Mouse (Mus musculus): ENCODE results near the gene Gmfg. TPM values are rescaled to one million over a fixed set of nuclear protein-coding genes. Genes with fewer than 3 reads are reported as not detected.

Gene Gmfg
- polyA plus RNA-seq, 1 experiment from 2014 or later = 6.5 TPM

DNA sequence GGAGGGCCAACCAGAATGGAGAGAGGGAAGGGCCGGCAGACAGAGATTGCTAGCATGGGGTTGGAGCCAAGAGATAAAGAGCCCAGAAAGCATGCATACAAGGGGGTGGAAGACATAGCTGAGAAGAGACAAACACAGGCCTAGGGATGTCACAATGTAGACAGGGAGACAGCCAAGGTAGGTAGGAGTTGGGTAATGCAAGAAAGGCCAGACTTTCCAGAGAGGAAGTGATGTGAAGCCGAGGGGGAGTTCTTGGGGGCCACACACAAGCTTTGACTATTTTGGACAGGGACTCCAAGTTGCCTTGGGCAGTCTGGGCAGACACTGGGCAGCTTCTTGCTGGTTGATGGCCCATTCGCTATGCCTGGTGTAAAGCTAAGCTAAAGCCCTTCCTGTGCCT, 35.3 kb upstream of the Gmfg start:
- Histone ChIP-seq H3K36me3 (ENCODE audit: control insufficient read depth, insufficient read depth, low read length) (peaks cover 41% of the 10 kb centered on the region), H3K9ac (ENCODE audit: low read length) (no peak overlapping the region), H3K27me3 (ENCODE audit: control insufficient read depth, insufficient read depth, low read length) (no peaks in the 10 kb centered on the region), H3K4me3 (ENCODE audit: low read depth, low read length) (no peak overlapping the region), H3K4me1 (ENCODE audit: control insufficient read depth, insufficient read depth, low read length) (no peaks in the 10 kb centered on the region), H3K9me3 (ENCODE audit: control insufficient read depth, low read length) (no peaks in the 10 kb centered on the region), H3K27ac (ENCODE audit: low read depth, low read length) (no peak overlapping the region), H3K4me2 (ENCODE audit: low read depth) (no peak overlapping the region)
- DNase-seq (ENCODE audit: low spot score) (no peak), ATAC-seq (ENCODE audit: insufficient read depth, low FRiP score, low TSS enrichment) (no peak)
- 79% methylated on average over 3 of the region's 3 CpGs for WGBS

DNA sequence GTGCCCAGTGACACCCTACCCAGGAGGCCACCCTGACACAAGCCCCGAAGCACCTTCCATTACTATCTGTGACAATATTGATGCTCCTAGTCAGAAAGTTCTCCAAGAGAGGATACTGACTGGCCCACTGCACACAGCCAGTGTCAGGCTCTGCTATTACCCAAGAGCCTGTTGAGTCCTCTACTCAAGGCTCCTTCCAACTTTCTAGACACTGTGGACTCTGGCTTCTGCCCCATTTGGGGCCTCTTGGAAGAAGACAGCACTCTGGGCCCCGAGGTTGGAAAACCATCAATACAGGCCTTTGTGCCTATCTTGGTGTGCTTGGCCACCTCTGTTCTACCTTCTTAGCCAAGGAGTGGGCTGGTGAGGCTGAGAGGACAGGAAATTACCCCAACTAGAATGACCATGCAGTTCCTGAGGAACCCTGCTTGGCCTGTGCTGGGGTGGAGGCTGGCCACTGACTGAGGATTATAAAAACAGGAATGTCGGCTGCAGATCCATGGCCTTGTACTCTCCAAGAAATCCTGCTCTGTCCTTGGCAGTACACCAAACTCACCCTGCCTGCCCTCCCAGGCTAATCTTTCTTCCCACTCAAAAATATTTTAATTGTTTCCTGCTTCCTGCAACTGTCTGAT, 26.3 kb upstream of the Gmfg start:
- no peaks in the 10 kb centered on the region for H3K9me3 ChIP-seq (ENCODE audit: control insufficient read depth, low read length)
- no peak overlapping the region for H3K27ac ChIP-seq (ENCODE audit: low read depth, low read length)
- H3K4me3 ChIP-seq (ENCODE audit: low read depth, low read length) = no peak overlapping the region
- WGBS = 99% methylated on average over 3 of the region's 3 CpGs
- no peaks in the 10 kb centered on the region for H3K4me1 ChIP-seq (ENCODE audit: control insufficient read depth, insufficient read depth, low read length)
- H3K4me2 ChIP-seq (ENCODE audit: low read depth) = no peak overlapping the region
- DNase-seq (ENCODE audit: low spot score) (no peak), ATAC-seq (ENCODE audit: insufficient read depth, low FRiP score, low TSS enrichment) (no peak)
- H3K36me3 ChIP-seq (ENCODE audit: control insufficient read depth, insufficient read depth, low read length) = peaks cover 16% of the 10 kb centered on the region
- no peak overlapping the region for H3K9ac ChIP-seq (ENCODE audit: low read length)
- no peaks in the 10 kb centered on the region for H3K27me3 ChIP-seq (ENCODE audit: control insufficient read depth, insufficient read depth, low read length)

DNA sequence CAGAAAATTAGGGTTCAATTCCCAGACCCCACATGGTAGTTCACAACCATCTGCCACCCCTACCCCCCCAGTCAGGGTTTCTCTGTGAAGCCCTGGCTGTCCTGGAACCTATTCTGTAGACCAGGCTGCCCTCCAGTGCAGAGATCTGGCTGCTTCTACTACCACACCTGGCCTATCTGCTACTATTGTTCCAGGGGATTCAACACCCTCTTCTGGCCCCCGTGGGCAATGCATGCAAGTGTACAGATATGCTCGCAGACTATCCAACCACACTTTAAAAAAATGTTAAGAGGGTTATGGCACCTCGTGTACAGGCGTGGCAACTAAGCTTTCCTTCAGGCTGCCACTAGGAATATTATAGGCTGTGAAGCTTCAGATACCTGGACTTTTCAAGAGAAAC, 24.4 kb upstream of the Gmfg start:
- H3K4me1 ChIP-seq (ENCODE audit: control insufficient read depth, insufficient read depth, low read length) = no peaks in the 10 kb centered on the region
- no peak overlapping the region for H3K4me2 ChIP-seq (ENCODE audit: low read depth)
- no peak overlapping the region for H3K4me3 ChIP-seq (ENCODE audit: low read depth, low read length)
- H3K9me3 ChIP-seq (ENCODE audit: control insufficient read depth, low read length) = no peaks in the 10 kb centered on the region
- no peak overlapping the region for H3K27ac ChIP-seq (ENCODE audit: low read depth, low read length)
- H3K9ac ChIP-seq (ENCODE audit: low read length) = no peak overlapping the region
- no peaks in the 10 kb centered on the region for H3K27me3 ChIP-seq (ENCODE audit: control insufficient read depth, insufficient read depth, low read length)
- no peak for ATAC-seq (ENCODE audit: insufficient read depth, low FRiP score, low TSS enrichment)
- peaks cover 21% of the 10 kb centered on the region for H3K36me3 ChIP-seq (ENCODE audit: control insufficient read depth, insufficient read depth, low read length)
- WGBS = 91% methylated on average over 4 of the region's 4 CpGs
- DNase-seq (ENCODE audit: low spot score) = no peak

DNA sequence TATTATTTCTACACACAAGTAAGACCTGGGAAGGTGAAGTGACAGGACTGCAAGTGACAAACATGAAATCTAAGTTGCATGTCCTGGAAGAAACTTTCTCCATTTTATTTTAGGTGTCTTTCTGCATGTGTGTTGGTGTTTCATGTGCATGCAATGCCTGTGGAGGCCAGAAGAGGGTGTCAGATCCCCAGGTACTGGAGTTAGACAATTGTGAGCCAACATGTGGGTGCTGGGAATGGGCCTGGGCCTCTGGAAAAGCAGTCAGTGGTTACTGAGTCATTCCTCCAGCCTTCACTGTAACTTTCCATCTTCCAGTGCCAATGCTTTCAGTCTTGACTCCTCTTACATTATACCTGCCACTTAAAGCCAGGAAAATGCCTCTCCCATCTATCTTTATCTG, 19.9 kb upstream of the Gmfg start:
- no peaks in the 10 kb centered on the region for H3K4me1 ChIP-seq (ENCODE audit: control insufficient read depth, insufficient read depth, low read length)
- H3K4me3 ChIP-seq (ENCODE audit: low read depth, low read length) = no peak overlapping the region
- H3K9me3 ChIP-seq (ENCODE audit: control insufficient read depth, low read length) = no peaks in the 10 kb centered on the region
- no peak for ATAC-seq (ENCODE audit: insufficient read depth, low FRiP score, low TSS enrichment)
- DNase-seq (ENCODE audit: low spot score) = no peak
- peaks cover 29% of the 10 kb centered on the region for H3K36me3 ChIP-seq (ENCODE audit: control insufficient read depth, insufficient read depth, low read length)
- no peak overlapping the region for H3K4me2 ChIP-seq (ENCODE audit: low read depth)
- no peaks in the 10 kb centered on the region for H3K27me3 ChIP-seq (ENCODE audit: control insufficient read depth, insufficient read depth, low read length)
- H3K27ac ChIP-seq (ENCODE audit: low read depth, low read length) = no peak overlapping the region
- no peak overlapping the region for H3K9ac ChIP-seq (ENCODE audit: low read length)

DNA sequence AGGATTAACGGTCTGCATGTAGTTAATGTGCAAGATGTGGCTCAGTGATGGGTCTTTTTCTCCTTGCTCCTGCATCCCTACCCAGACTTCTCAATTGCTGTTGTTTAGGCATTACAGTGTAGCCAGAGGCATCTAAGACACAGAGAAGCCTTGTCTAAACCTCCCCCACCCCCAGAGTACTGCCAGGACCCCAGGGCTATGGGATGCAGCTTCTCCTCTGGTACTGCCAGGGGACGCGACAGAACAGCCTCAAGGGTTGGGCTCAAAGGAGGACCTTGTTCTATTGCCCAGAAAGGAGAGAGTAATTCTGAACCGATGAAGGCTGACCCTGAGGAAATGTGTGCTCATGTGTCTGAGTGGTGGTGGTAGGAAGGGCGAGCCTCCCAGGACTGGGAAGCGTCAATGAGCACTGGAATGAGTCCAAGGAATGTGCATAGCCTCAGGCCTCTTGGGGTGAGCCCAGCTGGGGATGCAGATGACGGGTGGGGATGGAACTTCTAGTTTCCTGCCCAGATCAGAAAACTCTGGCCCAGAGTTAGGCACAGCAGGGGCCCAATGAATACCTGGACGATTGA, 19.1 kb upstream of the Gmfg start:
- 89% methylated on average over 8 of the region's 8 CpGs for whole genome bisulfite sequencing
- Histone ChIP-seq H3K4me3 (ENCODE audit: low read depth, low read length) (no peak overlapping the region), H3K9me3 (ENCODE audit: control insufficient read depth, low read length) (no peaks in the 10 kb centered on the region), H3K4me1 (ENCODE audit: control insufficient read depth, insufficient read depth, low read length) (no peaks in the 10 kb centered on the region), H3K4me2 (ENCODE audit: low read depth) (no peak overlapping the region), H3K36me3 (ENCODE audit: control insufficient read depth, insufficient read depth, low read length) (peaks cover 33% of the 10 kb centered on the region), H3K9ac (ENCODE audit: low read length) (no peak overlapping the region), H3K27me3 (ENCODE audit: control insufficient read depth, insufficient read depth, low read length) (no peaks in the 10 kb centered on the region), H3K27ac (ENCODE audit: low read depth, low read length) (no peak overlapping the region)
- DNase-seq (ENCODE audit: low spot score) = no peak
- ATAC-seq (ENCODE audit: insufficient read depth, low FRiP score, low TSS enrichment) = no peak

DNA sequence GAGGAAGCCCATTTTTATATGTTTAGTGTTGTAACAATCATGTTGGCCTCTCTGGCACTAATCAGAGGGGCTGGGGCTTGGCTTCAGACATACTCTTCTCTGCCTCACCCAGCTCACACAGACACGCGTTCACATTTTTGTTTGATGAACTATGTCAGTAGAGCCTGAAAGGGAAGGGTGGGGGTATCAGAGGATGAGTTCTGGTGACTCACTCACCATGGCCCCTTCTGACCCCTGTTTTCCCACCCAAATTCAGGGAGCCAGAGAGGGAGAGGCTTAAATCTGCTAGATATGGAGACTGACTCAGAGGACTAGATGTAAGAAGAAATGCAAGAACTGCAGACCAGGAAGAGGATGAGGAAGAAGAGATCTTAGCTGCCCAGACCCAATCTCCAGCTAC, 17.8 kb upstream of the Gmfg start:
- Histone ChIP-seq H3K27me3 (ENCODE audit: control insufficient read depth, insufficient read depth, low read length) (no peaks in the 10 kb centered on the region), H3K9ac (ENCODE audit: low read length) (no peak overlapping the region), H3K4me2 (ENCODE audit: low read depth) (no peak overlapping the region), H3K36me3 (ENCODE audit: control insufficient read depth, insufficient read depth, low read length) (peaks cover 32% of the 10 kb centered on the region), H3K27ac (ENCODE audit: low read depth, low read length) (no peak overlapping the region), H3K4me3 (ENCODE audit: low read depth, low read length) (no peak overlapping the region), H3K9me3 (ENCODE audit: control insufficient read depth, low read length) (no peaks in the 10 kb centered on the region), H3K4me1 (ENCODE audit: control insufficient read depth, insufficient read depth, low read length) (no peaks in the 10 kb centered on the region)
- DNase-seq (ENCODE audit: low spot score) = no peak
- no peak for ATAC-seq (ENCODE audit: insufficient read depth, low FRiP score, low TSS enrichment)
- WGBS = 94% methylated on average over 2 of the region's 2 CpGs

DNA sequence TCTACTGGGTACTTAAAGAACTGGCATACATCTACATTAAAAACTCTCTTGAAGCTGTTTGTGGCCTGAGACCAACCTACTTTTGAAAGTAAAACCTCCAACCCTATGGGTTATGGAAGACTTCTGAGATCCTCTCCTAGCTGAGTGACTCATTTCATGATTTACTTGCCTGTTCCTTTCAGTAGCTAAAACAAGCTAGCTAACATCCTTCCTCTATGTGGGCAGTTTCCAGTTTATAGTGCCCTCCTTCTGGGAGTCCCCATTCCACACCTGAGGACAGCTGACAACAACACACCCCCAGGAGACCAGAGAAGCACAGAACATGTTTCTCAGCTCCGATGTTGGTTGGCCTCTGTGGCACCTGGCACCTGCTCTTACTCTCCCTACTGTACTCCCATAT, 14.2 kb upstream of the Gmfg start:
- ATAC-seq (ENCODE audit: insufficient read depth, low FRiP score, low TSS enrichment) = no peak
- DNase-seq (ENCODE audit: low spot score) = no peak
- Histone ChIP-seq H3K4me2 (ENCODE audit: low read depth) (no peak overlapping the region), H3K27ac (ENCODE audit: low read depth, low read length) (no peak overlapping the region), H3K27me3 (ENCODE audit: control insufficient read depth, insufficient read depth, low read length) (no peaks in the 10 kb centered on the region), H3K4me3 (ENCODE audit: low read depth, low read length) (no peak overlapping the region), H3K9me3 (ENCODE audit: control insufficient read depth, low read length) (no peaks in the 10 kb centered on the region), H3K4me1 (ENCODE audit: control insufficient read depth, insufficient read depth, low read length) (no peaks in the 10 kb centered on the region), H3K36me3 (ENCODE audit: control insufficient read depth, insufficient read depth, low read length) (peaks cover 25% of the 10 kb centered on the region), H3K9ac (ENCODE audit: low read length) (no peak overlapping the region)
- WGBS = 95% methylated on average over 1 of the region's 1 CpGs

DNA sequence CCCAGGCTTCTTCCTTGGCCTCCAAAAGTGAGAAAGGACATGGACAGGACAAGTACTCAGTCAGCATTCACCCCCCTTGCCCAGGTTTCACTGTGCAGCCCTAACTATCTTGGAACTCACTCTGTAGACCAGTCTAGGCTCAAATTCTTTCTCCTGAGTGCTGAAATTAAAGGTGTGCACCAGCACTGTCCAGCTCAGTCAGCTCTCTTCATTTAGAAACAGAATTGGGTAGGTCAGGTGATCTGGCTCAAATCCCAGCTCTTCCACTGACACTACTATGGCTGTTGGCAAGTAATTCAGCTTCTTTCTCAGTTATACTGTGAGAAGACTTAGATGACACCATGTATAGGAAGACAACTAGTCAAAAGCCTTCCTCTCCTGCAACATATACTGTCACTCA, 9.5 kb upstream of the Gmfg start:
- no peak overlapping the region for H3K27ac ChIP-seq (ENCODE audit: low read depth, low read length)
- H3K4me3 ChIP-seq (ENCODE audit: low read depth, low read length) = no peak overlapping the region
- no peak overlapping the region for H3K9ac ChIP-seq (ENCODE audit: low read length)
- H3K36me3 ChIP-seq (ENCODE audit: control insufficient read depth, insufficient read depth, low read length) = peaks cover 6% of the 10 kb centered on the region
- no peak for DNase-seq (ENCODE audit: low spot score)
- H3K9me3 ChIP-seq (ENCODE audit: control insufficient read depth, low read length) = no peaks in the 10 kb centered on the region
- no peak for ATAC-seq (ENCODE audit: insufficient read depth, low FRiP score, low TSS enrichment)
- no peaks in the 10 kb centered on the region for H3K4me1 ChIP-seq (ENCODE audit: control insufficient read depth, insufficient read depth, low read length)
- H3K4me2 ChIP-seq (ENCODE audit: low read depth) = no peak overlapping the region
- H3K27me3 ChIP-seq (ENCODE audit: control insufficient read depth, insufficient read depth, low read length) = no peaks in the 10 kb centered on the region

DNA sequence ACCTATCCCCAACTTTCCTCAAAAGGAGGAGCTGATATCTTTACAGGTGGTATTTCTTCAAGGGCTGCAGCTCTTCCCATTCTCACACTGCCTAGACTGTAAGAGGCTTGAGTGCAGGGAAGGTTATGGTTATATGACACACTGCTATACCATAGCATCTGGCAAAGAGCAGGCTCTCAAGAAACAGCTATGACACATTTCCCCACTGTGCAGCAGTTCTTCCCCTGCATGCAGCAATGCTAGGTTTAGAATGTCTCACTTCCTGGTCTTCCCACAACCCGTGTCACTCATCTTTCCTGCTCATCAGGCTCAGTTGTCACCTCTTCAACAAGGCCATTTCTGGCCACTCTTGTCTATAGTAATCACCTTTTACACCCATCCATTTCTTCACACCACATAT, 6.7 kb upstream of the Gmfg start:
- Histone ChIP-seq H3K4me1 (ENCODE audit: control insufficient read depth, insufficient read depth, low read length) (peaks cover 12% of the 10 kb centered on the region), H3K4me3 (ENCODE audit: low read depth, low read length) (no peak overlapping the region), H3K27me3 (ENCODE audit: control insufficient read depth, insufficient read depth, low read length) (no peaks in the 10 kb centered on the region), H3K9me3 (ENCODE audit: control insufficient read depth, low read length) (no peaks in the 10 kb centered on the region), H3K4me2 (ENCODE audit: low read depth) (no peak overlapping the region), H3K36me3 (ENCODE audit: control insufficient read depth, insufficient read depth, low read length) (no peaks in the 10 kb centered on the region), H3K27ac (ENCODE audit: low read depth, low read length) (no peak overlapping the region), H3K9ac (ENCODE audit: low read length) (no peak overlapping the region)
- DNase-seq (ENCODE audit: low spot score) (no peak), ATAC-seq (ENCODE audit: insufficient read depth, low FRiP score, low TSS enrichment) (no peak)
- 96% methylated on average over 1 of the region's 1 CpGs for WGBS

Data from neural tube, embryonic 11.5 days (tissue).